Mouse (Mus musculus) ovary, postnatal 10 days (tissue): ENCODE results near the gene Gm43720.
A peak's percentile ranks its signal among the peaks of the same experiment; 100 is the strongest.

Experiments used
- DNase-seq: peaks from one replicate; pipeline ENCODE4 v3.0.0; 2022; ENCODE audit warnings: low spot score

Gene Gm43720

DNA sequence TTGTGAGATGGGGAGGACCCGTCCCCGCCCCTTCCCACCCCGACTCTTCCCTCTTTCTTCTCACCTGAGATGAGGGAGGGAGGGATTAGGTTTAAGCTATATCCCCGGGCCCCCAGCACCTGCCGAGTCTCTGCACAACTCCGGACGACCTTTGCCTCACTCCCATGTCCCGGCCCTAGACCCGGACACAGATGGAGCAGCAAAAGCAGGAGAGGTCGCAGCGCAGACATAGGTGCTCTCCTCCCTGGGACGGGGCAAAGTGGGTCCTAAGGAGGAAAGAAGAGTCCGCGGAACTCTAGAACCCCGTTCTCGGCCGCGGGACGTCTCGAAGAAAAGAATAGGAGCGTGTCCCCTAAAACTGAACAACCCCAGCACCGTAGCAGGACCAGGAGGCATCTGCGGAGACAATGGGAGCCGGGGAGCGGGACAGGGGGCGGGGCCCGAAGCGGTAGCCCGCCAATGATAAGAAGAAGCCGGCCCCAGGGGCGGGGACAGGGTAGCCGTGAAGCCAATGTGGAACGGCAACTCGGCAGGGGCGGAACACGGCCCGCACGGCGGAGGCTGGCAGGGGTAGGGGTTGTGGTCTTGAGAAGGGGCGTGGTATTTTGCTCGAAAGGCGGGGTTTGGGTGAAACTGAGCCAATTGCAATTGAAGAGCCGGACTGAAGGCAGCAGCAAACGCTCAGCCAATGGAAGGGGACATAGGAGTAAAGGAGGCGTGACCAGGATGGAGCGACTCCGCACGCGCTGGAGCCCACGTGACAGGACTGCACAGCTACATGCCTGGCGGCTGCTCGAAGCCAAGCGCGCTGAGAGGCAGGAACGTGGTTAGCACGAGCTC, at the start of gene Gm43720, which contains the start of the genes Gpc2 and Stag3:
TSS of gene Gm43720 (minus strand) at position 374 of the 840 bp plus-strand sequence.
TSS of gene Gpc2 (minus strand) at position 421 of the 840 bp plus-strand sequence.
TSS of gene Stag3 (plus strand) at position 656 of the 840 bp plus-strand sequence.
- peak; percentile 68 for DNase-seq

GRCm38 (mm10) chr5:138312795-138313194, 33.0 kb upstream of the Gm43720 start:
- DNase-seq: no peak

GRCm38 (mm10) chr5:138299613-138300012, 19.9 kb upstream of the Gm43720 start:
- no peak for DNase-seq

DNA sequence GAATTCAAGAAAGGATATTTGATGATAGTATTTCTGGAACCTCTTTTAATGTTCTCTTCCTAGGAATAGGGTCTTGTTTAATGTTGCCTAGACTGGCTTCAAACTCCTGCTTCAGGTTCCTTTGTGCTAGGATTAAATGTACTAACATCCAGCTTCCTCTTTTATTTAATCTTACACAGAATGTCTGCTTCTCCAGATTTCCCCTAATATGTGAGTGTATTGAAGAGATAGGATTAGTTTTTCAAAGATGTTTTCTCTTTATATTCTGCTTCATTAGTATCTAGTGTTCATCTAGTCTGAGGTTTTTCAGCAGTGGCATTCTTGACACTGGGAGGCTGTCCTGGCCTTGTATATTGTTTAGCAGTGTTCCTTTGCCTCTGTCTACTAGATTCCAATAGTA, 14.4 kb upstream of the Gm43720 start:
- DNase-seq: no peak

- no peak for DNase-seq
Observed at GRCm38 (mm10) chr5:138291638-138292037, 11.9 kb upstream of the Gm43720 start.

DNA sequence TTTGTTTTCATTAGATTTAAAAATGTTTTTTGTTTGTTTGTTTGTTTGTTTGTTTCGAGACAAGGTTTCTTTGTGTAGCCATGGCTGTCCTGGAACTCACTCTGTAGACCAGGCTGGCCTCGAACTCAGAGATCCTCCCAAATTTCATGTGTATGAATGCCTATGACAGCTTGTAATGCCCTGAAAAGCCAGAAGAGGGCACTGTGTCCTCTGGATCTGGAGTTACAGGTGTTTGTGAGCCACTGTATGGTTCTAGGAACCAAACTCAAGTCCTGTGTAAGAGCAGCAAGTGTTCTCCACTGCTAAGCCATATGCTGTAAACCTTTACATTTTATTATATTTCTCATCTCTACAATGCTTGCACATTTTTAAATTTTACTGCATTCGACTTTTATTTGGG, 8.1 kb upstream of the Gm43720 start:
- no peak for DNase-seq

GRCm38 (mm10) chr5:138283540-138283939, 3.8 kb upstream of the Gm43720 start:
- DNase-seq: no peak

- no peak for DNase-seq
Observed at GRCm38 (mm10) chr5:138281798-138282197, 2.0 kb upstream of the Gm43720 start.

- no peak for DNase-seq
Observed at GRCm38 (mm10) chr5:138280829-138281228, 1.1 kb upstream of the Gm43720 start.

- DNase-seq: no peak
Observed at GRCm38 (mm10) chr5:138280425-138280768, 639 bp upstream of the Gm43720 start.

- no peak for DNase-seq
Observed at GRCm38 (mm10) chr5:138277994-138278393, 1.8 kb downstream of the Gm43720 start.

- DNase-seq: no peak
Observed at GRCm38 (mm10) chr5:138275216-138276050, 4.3 kb downstream of the Gm43720 start.

DNA sequence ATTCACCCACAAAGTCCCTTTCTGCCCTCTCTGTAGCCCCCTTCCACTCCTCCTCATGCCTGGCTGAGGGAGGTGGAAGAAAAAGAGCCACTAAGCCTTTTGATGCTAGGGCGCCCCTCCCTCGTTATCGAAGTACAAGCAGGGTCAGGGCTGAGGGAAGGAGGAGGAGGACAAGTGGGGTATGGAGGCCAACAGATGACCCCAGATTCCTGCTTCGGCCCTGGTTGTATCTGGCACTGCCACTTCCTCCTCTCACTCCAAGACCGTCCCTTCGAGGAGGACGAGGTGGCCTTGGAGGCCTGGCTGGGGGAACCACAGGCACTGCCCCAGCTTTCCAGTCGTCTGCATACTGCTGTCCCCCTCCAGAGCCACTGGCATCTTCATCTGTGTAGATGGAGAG, 5.6 kb downstream of the Gm43720 start:
- DNase-seq: no peak

- no peak for DNase-seq
Observed at GRCm38 (mm10) chr5:138272409-138272923, 7.3 kb downstream of the Gm43720 start, which contains the start of gene Gal3st4. Gene Gal3st4, minus strand, starts transcription at chr5:138272840.

- DNase-seq: no peak
Observed at GRCm38 (mm10) chr5:138271232-138271631, 8.5 kb downstream of the Gm43720 start.

- no peak for DNase-seq
Observed at GRCm38 (mm10) chr5:138268980-138269379, 10.8 kb downstream of the Gm43720 start.

GRCm38 (mm10) chr5:138267114-138267513, 12.6 kb downstream of the Gm43720 start:
- no peak for DNase-seq

DNA sequence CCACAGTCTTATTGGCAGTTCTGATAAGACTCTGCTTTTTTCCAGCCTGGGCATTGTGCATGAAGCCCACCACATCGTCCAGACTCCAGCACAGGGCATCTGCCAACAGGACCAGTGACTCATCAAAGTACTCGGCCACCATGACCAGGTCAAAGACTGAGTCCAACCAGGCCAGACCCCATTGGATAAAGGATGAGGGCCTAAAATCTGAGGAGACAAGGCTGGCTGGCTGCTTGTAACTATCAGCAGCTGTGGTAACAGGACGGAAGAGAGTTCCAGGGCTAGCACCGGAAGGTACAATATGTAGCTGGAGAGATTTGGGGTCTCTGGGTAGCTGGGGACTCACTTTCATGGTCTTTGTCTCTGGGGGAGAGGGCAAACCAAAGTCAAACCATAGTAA, 14.0 kb downstream of the Gm43720 start:
- no peak for DNase-seq

GRCm38 (mm10) chr5:138264207-138264578, 15.6 kb downstream of the Gm43720 start:
- no peak for DNase-seq

DNA sequence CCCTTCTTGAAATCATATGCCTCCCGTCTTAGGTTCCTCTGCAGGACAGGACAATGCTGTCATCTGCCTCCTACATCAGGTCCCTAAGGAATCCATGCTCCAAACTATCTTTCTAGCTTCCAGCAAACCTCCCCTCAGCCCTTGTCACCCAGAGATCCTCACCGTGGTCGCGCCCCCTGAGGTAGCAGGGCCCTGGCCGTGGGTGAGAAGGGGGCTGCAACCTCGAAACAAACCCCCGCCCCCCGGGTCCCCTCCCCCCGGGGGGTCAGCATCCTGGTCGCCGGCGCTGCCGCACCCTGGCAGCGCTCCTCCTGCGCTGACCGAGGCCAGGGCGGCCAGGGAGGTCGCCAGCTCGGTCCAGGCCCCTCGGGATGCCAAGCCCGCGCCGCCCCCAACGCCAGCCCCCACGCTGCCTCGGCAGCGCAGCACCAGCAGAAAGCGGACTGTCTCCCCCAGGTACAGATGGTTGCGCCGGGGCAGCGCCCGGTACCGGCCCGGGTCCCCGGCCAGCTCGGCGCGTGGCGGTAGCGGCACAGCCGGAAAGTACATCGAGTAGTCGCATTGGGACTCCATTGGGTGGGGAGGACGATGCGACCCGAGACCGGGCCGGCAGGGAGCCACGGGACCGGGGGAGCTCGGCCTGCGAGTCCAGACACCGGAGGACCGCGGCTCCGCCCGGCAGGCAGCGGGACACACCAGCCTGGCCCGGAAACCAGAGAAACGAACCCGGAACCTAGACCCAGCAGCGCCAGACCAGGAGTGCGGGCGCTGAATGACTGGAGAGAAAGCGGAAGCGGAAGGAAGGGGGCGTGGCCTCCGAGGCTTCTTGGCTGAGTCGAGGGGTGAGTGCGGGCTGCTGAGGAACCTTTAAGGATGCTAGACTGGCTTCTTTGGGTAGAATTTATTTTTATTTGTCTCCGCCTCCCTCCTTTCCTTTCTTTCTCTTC, 16.2 kb downstream of the Gm43720 start, which contains the start of gene BC037034:
TSS of gene BC037034 (minus strand) at position 774 of the 947 bp plus-strand sequence.
- peak; percentile 77 for DNase-seq

DNA sequence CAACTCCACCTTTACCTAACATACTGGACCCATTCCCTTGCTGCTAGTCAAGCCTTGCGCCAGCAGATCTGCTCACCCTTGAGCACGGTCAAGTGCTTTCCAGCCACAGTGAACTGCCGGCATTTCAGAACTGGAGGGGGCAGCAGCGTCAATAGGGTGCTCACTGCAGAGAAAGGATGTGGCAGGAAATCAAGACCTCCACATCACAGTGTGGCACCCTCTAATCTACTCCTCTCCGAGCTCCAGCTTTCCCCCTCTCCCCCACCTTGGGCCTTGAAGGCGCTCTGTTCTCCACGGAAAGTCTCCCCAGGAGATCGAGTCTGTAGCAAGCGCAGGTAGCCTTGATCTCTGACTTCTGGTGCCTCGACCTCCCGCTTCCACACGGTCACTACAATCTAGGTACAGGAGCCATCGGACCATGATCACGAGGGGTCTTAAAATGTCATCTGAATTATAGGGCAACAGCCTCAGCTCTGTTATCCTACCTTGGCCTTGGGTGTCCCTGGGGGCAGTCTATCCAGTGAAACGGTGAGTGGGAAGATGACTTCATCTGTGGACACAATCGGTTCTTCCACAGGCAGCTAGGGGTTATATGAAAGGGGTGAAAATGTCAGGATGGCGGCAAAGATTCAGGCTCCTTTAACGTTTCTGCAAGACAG, 17.0 kb downstream of the Gm43720 start:
- DNase-seq: no peak
